In the genomic region with DNA sequence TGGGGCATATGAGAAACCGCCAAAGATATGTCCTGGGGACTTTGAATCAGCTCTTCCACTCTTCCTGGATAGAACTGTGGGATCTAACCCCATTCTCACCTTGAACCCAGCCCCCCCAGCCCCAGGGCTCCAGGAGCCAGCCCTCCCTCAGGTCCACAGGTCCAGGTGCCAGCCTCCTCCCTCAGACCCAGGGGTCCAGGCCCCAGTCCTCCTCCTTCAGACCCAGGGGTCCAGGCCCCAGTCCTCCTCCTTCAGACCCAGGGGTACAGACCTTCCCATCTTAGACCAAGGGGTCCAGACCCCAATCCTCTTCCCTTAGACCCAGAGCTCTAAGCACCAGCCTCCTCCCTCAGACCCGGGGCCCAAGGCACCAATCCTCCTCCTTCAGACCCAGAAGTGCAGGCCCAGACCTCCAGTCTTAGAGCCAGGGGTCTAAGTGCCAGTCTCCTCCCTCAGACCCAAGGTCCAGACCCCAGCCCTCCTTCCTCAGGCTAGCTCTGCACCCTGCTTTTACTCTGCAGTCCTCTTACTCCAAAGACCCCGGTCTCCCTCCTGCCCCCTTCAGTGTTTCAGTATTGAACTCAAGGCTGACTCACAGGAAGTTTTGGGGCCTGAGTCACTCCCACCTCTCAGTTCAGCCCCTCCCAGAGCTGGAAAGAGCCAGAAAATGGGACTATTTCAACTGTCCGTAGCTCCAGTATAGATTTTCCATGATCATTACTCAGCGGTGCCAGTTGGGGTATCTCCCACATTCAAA, we compare ENCODE assay signal across 12 mouse cellular contexts. TPM values are rescaled to one million over a fixed set of nuclear protein-coding genes. Genes with fewer than 3 reads are reported as not detected.
DNase-seq lines count a peak whose midpoint lies in the region; ATAC-seq and TF ChIP-seq lines count a peak whose summit lies in the region.
"Had no signal": no experiment of that assay in that cellular context is flagged by ENCODE, and none has a peak within 500 bp of the region (broad histone marks: within the 10 kb centered on the region; RNA-seq: fewer than 3 reads in every experiment).

No protein-coding gene starts in this region.

- H3ac ChIP-seq in C2C12 (ENCODE audit: control insufficient read depth, insufficient read length, low read depth) = peak overlapping the region; percentile 13

- no peak overlapping the region for H3K4me2 ChIP-seq in hindbrain, embryonic 12.5 days (replicated peaks)

- H3K4me1 ChIP-seq in hindbrain, embryonic 12.5 days = peaks cover 4% of the 10 kb centered on the region; the same call in 1 of the 2 replicates

- H3K9me3 ChIP-seq in hindbrain, embryonic 12.5 days (replicated peaks) = no peaks in the 10 kb centered on the region; the same call in 1 of the 2 replicates

- no peak for TF ChIP-seq CTCF in gastrocnemius, adult 2 months (IDR thresholded peaks at IDR 0.05)
- TF ChIP-seq CTCF in C2C12 (IDR thresholded peaks at IDR 0.05; ENCODE audit: control insufficient read depth, insufficient read depth, insufficient read length) = no peak

- DNase-seq in gastrocnemius, adult 2 months = peak; percentile 9
- DNase-seq in gastrocnemius, postnatal 25 days = no peak
- DNase-seq in cerebellum, postnatal 10 days = no peak
- no peak for DNase-seq in c-Kit-positive CD71-positive TER-119-positive erythroid progenitor cells, embryonic 14.5 days (ENCODE audit: low spot score)
- DNase-seq in cerebellum, adult 18-20 months = no peak

- H3K36me3 ChIP-seq in C2C12 (ENCODE audit: control insufficient read depth, insufficient read depth) (no peaks in the 10 kb centered on the region), macrophage (ENCODE audit: inconsistent target) (no peaks in the 10 kb centered on the region)
- H3K36me3 ChIP-seq in hindbrain, embryonic 12.5 days = no peaks in the 10 kb centered on the region

- H3K27ac ChIP-seq in gastrocnemius, adult 2 months = peak overlapping the region; percentile 38; the same call in 1 of the 2 replicates
- no peak overlapping the region for H3K27ac ChIP-seq in hindbrain, embryonic 12.5 days
- peak overlapping the region; percentile 52 for H3K27ac ChIP-seq in macrophage

- intact Hi-C loops in gastrocnemius, adult 2 months (cut with DNase I) = loop anchor here (2.0 kb wide), 2 partner anchors 19 to 41 kb away; no protein-coding TSS in a partner anchor

- no peaks in the 10 kb centered on the region for H3K79me3 ChIP-seq in C2C12 (ENCODE audit: low read depth)

- H3K27me3 ChIP-seq in C2C12 (ENCODE audit: control insufficient read depth, insufficient read depth, insufficient read length) = no peaks in the 10 kb centered on the region
- H3K27me3 ChIP-seq in hindbrain, embryonic 12.5 days = 0 out of 2 replicates have a peak, but pooled peaks cover 6% of the 10 kb centered on the region

- ATAC-seq in hindbrain, embryonic 12.5 days (ENCODE audit: low FRiP score) = peak; percentile 32

- H3K79me2 ChIP-seq in C2C12 (ENCODE audit: control insufficient read depth, insufficient read depth) (peaks cover 4% of the 10 kb centered on the region), macrophage (ENCODE audit: inconsistent target) (peaks cover 3% of the 10 kb centered on the region)

- 75% methylated on average over 5 of the region's 5 CpGs for WGBS in hindbrain, embryonic 12.5 days
- WGBS in macrophage (ENCODE audit: missing documents) = 60% methylated on average over 5 of the region's 5 CpGs

- H3K4me3 ChIP-seq in gastrocnemius, adult 2 months = no peak overlapping the region
- H3K4me3 ChIP-seq in C2C12 (ENCODE audit: insufficient read depth, poor library complexity, severe bottlenecking) (no peak overlapping the region), macrophage (ENCODE audit: inconsistent target) (no peak overlapping the region)
- no peak overlapping the region for H3K4me3 ChIP-seq in hindbrain, embryonic 12.5 days
- H3K4me3 ChIP-seq: layer of hippocampus, adult 2 months had no signal

- peak overlapping the region; percentile 1; the same call in 1 of the 2 replicates for H3K9ac ChIP-seq in hindbrain, embryonic 12.5 days

TF ChIP-seq in C2C12, 6 proteins besides CTCF, POLR2A, EP300 and RAD21:
- peak; percentile 45 for TF ChIP-seq FOSL1 (IDR thresholded peaks at IDR 0.05; ENCODE audit: insufficient read depth, low read length, poor library complexity, severe bottlenecking)
- no peak for TF ChIP-seq MYOG (IDR thresholded peaks at IDR 0.05; ENCODE audit: control insufficient read depth, extremely low read depth, insufficient read length)
- no peak for TF ChIP-seq USF1 (IDR thresholded peaks at IDR 0.05; ENCODE audit: low read depth)
- no peak for TF ChIP-seq CEBPB (IDR thresholded peaks at IDR 0.05; ENCODE audit: low read depth)
- no peak for TF ChIP-seq MAX (IDR thresholded peaks at IDR 0.05)

RNA-seq across cellular contexts. Expression of a gene that starts 4.6 kb away (rescaled TPM):
- under 1 TPM; 0.25 to 0.64 TPM for total RNA-seq in gastrocnemius, adult 2 months (2021)
- total RNA-seq in gastrocnemius, postnatal 25 days (2021) = under 1 TPM; 0.13 to 0.70 TPM
- 82.2 TPM for polyA plus RNA-seq in C2C12 (2012; fragmentation: generic; extraction: Trizol)
- polyA plus RNA-seq in hindbrain, embryonic 12.5 days (2016; fragmentation: Nextera tagmentation; extraction: Ambion mirVana) = 2.1 and 2.4 TPM in 2 replicates
- total RNA-seq in macrophage (2018; cell fraction: chromatin; rRNA removed) = 100 to 1,000 TPM in 4 of 26 experiments, 10 to 100 TPM in 21, 1 to 10 TPM in 1; 5.6 to 198 (median 45.1) TPM
- total RNA-seq in macrophage (2018; cell fraction: cytosol; rRNA removed) = 10 to 100 TPM; 16.1 to 69.7 (median 46.9) TPM
- 100 to 1,000 TPM in 8 of 26 experiments, 10 to 100 TPM in 18; 15.3 to 160 (median 78.6) TPM for total RNA-seq in macrophage (2018; cell fraction: nucleus; rRNA removed)
- polyA plus RNA-seq in macrophage (2018) = 11.1 to 85.5 TPM (median 12.1 TPM) in 3 replicates

RNA-seq across cellular contexts. Expression of a gene that starts 16.4 kb away (rescaled TPM):
- total RNA-seq in gastrocnemius, adult 2 months (2021) = not detected
- not detected for total RNA-seq in gastrocnemius, postnatal 25 days (2021)
- not detected for polyA plus RNA-seq in C2C12 (2012; fragmentation: generic; extraction: Trizol)
- not detected in 2 replicates for polyA plus RNA-seq in hindbrain, embryonic 12.5 days (2016; fragmentation: Nextera tagmentation; extraction: Ambion mirVana)
- not detected for total RNA-seq in macrophage (2018; cell fraction: chromatin; rRNA removed)
- total RNA-seq in macrophage (2018; cell fraction: cytosol; rRNA removed) = not detected
- not detected for total RNA-seq in macrophage (2018; cell fraction: nucleus; rRNA removed)
- not detected in 3 replicates for polyA plus RNA-seq in macrophage (2018)
- total RNA-seq: adrenal gland, postnatal 4 days; heart, adult 8-10 months; layer of hippocampus, adult 2 months had no signal
- polyA plus RNA-seq: embryonic facial prominence, embryonic 11.5 days had no signal

RNA-seq across cellular contexts. Expression of a gene that starts 31.7 kb away (rescaled TPM):
- not detected for total RNA-seq in gastrocnemius, adult 2 months (2021)
- not detected for total RNA-seq in gastrocnemius, postnatal 25 days (2021)
- polyA plus RNA-seq in C2C12 (2012; fragmentation: generic; extraction: Trizol) (0.22 TPM), macrophage (2018) (not detected in 3 replicates)
- polyA plus RNA-seq in hindbrain, embryonic 12.5 days (2016; fragmentation: Nextera tagmentation; extraction: Ambion mirVana) = not detected in 2 replicates
- not detected for total RNA-seq in macrophage (2018; cell fraction: chromatin; rRNA removed)
- total RNA-seq in macrophage (2018; cell fraction: cytosol; rRNA removed) = under 1 TPM in 1 of 26 experiments, not detected in 25; 0.17 TPM
- not detected for total RNA-seq in macrophage (2018; cell fraction: nucleus; rRNA removed)
- total RNA-seq: layer of hippocampus, adult 2 months had no signal
- polyA plus RNA-seq: embryonic facial prominence, embryonic 11.5 days had no signal

RNA-seq across cellular contexts. Expression of a gene that starts 34.0 kb away (rescaled TPM):
- total RNA-seq in gastrocnemius, adult 2 months (2021) = 10 to 100 TPM in 1 of 2 experiments, 1 to 10 TPM in 1; 9.4 to 10.2 TPM
- total RNA-seq in gastrocnemius, postnatal 25 days (2021) = 10 to 100 TPM in 1 of 2 experiments, 1 to 10 TPM in 1; 8.2 to 11.0 TPM
- polyA plus RNA-seq in C2C12 (2012; fragmentation: generic; extraction: Trizol) (21.8 TPM), macrophage (2018) (19.7 to 29.3 TPM (median 20.3 TPM) in 3 replicates)
- polyA plus RNA-seq in hindbrain, embryonic 12.5 days (2016; fragmentation: Nextera tagmentation; extraction: Ambion mirVana) = 28.9 and 29.5 TPM in 2 replicates
- total RNA-seq in macrophage (2018; cell fraction: chromatin; rRNA removed) = 100 to 1,000 TPM; 127 to 223 (median 160) TPM
- total RNA-seq in macrophage (2018; cell fraction: cytosol; rRNA removed) = 10 to 100 TPM; 15.4 to 41.1 (median 24.8) TPM
- 100 to 1,000 TPM in 11 of 26 experiments, 10 to 100 TPM in 15; 59.9 to 137 (median 93.6) TPM for total RNA-seq in macrophage (2018; cell fraction: nucleus; rRNA removed)

RNA-seq across cellular contexts. Expression of a gene that starts 49.0 kb away (rescaled TPM):
- 1 to 10 TPM; 2.4 to 2.5 TPM for total RNA-seq in gastrocnemius, adult 2 months (2021)
- 1 to 10 TPM; 1.3 to 1.8 TPM for total RNA-seq in gastrocnemius, postnatal 25 days (2021)
- polyA plus RNA-seq in C2C12 (2012; fragmentation: generic; extraction: Trizol) = 2.4 TPM
- 15.6 and 18.2 TPM in 2 replicates for polyA plus RNA-seq in hindbrain, embryonic 12.5 days (2016; fragmentation: Nextera tagmentation; extraction: Ambion mirVana)
- 10 to 100 TPM in 2 of 26 experiments, 1 to 10 TPM in 17, under 1 TPM in 2, not detected in 5; 0.53 to 11.8 (median 4.6) TPM for total RNA-seq in macrophage (2018; cell fraction: chromatin; rRNA removed)
- 1 to 10 TPM in 15 of 26 experiments, under 1 TPM in 11; 0.24 to 2.2 (median 1.3) TPM for total RNA-seq in macrophage (2018; cell fraction: cytosol; rRNA removed)
- total RNA-seq in macrophage (2018; cell fraction: nucleus; rRNA removed) = 1 to 10 TPM in 13 of 26 experiments, under 1 TPM in 8, not detected in 5; 0.58 to 6.2 (median 1.6) TPM
- 1.0 to 2.1 TPM (median 1.5 TPM) in 3 replicates for polyA plus RNA-seq in macrophage (2018)
